14 mouse cellular contexts compared by ENCODE assay signal in genomic region chr8:72642885-72643284, GRCm38 (mm10). TPM values are rescaled to one million over a fixed set of nuclear protein-coding genes. Genes with fewer than 3 reads are reported as not detected.
DNase-seq lines count a peak whose midpoint lies in the region; ATAC-seq and TF ChIP-seq lines count a peak whose summit lies in the region.
"Had no signal": no experiment of that assay in that cellular context is flagged by ENCODE, and none has a peak within 500 bp of the region (broad histone marks: within the 10 kb centered on the region; RNA-seq: fewer than 3 reads in every experiment).

No protein-coding gene starts in this region.

- 94% methylated on average over 1 of the region's 1 CpGs for WGBS in intestine, postnatal 0 days
- WGBS in intestine, embryonic 16.5 days = 86% methylated on average over 1 of the region's 1 CpGs
- 89% methylated on average over 1 of the region's 1 CpGs for WGBS in embryonic facial prominence, embryonic 13.5 days
- WGBS in thymus, adult 2 months = 100% methylated on average over 1 of the region's 1 CpGs

- H3K9me3 ChIP-seq in intestine, postnatal 0 days (ENCODE audit: control insufficient read depth) = no peaks in the 10 kb centered on the region
- no peaks in the 10 kb centered on the region for H3K9me3 ChIP-seq in intestine, embryonic 16.5 days (ENCODE audit: control insufficient read depth, low read length)
- H3K9me3 ChIP-seq in embryonic facial prominence, embryonic 13.5 days = no peaks in the 10 kb centered on the region

- H3K27ac ChIP-seq in intestine, postnatal 0 days (ENCODE audit: low read depth, low read length) = no peak overlapping the region
- H3K27ac ChIP-seq in intestine, embryonic 16.5 days (ENCODE audit: low read length) = no peak overlapping the region
- H3K27ac ChIP-seq in embryonic facial prominence, embryonic 13.5 days = no peak overlapping the region
- H3K27ac ChIP-seq in thymus, adult 2 months (ENCODE audit: control insufficient read depth, insufficient read depth, low read length) = no peak overlapping the region

- no peak overlapping the region for H3K4me3 ChIP-seq in intestine, postnatal 0 days (ENCODE audit: low read depth, low read length)
- no peak overlapping the region for H3K4me3 ChIP-seq in intestine, embryonic 16.5 days (ENCODE audit: low read length)
- no peak overlapping the region for H3K4me3 ChIP-seq in embryonic facial prominence, embryonic 13.5 days
- H3K4me3 ChIP-seq in thymus, adult 2 months (ENCODE audit: control insufficient read depth, insufficient read depth, low read length) = no peak overlapping the region

- TF ChIP-seq CTCF in intestine, postnatal 0 days (IDR thresholded peaks at IDR 0.05; ENCODE audit: low read depth) = no peak
- no peak for TF ChIP-seq CTCF in Patski (IDR thresholded peaks at IDR 0.05)
- no peak for TF ChIP-seq CTCF in thymus, adult 2 months (IDR thresholded peaks at IDR 0.05; ENCODE audit: borderline replicate concordance, control insufficient read depth, extremely low read depth, insufficient read depth, low read length, poor library complexity)

- H3K36me3 ChIP-seq in intestine, postnatal 0 days (ENCODE audit: control insufficient read depth, insufficient read depth) = no peaks in the 10 kb centered on the region
- H3K36me3 ChIP-seq in intestine, embryonic 16.5 days (ENCODE audit: control insufficient read depth, insufficient read depth, low read length) = no peaks in the 10 kb centered on the region
- H3K36me3 ChIP-seq in embryonic facial prominence, embryonic 13.5 days = no peaks in the 10 kb centered on the region
- no peaks in the 10 kb centered on the region for H3K36me3 ChIP-seq in thymus, adult 2 months (ENCODE audit: control insufficient read depth, insufficient read depth, low read length)
- H3K36me3 ChIP-seq: G1E had no signal

- no peak for DNase-seq in Patski (ENCODE audit: low read depth, low spot score)
- DNase-seq in thymus, adult 2 months = no peak
- no peak for DNase-seq in thymus, postnatal 10 days (ENCODE audit: low spot score in 2 of 2)
- no peak for DNase-seq in heart, adult 8-10 months (ENCODE audit: low spot score)
- DNase-seq: adrenal gland, postnatal 14 days; cerebellum, adult 18-20 months; heart, postnatal 4 days; kidney, postnatal 36 days; thymus, postnatal 4 days had no signal

- POLR2A ChIA-PET in Patski (lab: Charles Lee) = interaction anchor here (0.7 kb wide), 1 partner anchor 159 kb away, joined by 4 read pairs; no protein-coding TSS in a partner anchor

- H3K27me3 ChIP-seq in intestine, postnatal 0 days (replicated peaks; ENCODE audit: control insufficient read depth, insufficient read depth, low read length) = no peaks in the 10 kb centered on the region
- no peaks in the 10 kb centered on the region for H3K27me3 ChIP-seq in intestine, embryonic 16.5 days (replicated peaks; ENCODE audit: control insufficient read depth, insufficient read depth, low read length)
- no peaks in the 10 kb centered on the region for H3K27me3 ChIP-seq in Patski
- H3K27me3 ChIP-seq in embryonic facial prominence, embryonic 13.5 days = no peaks in the 10 kb centered on the region
- H3K27me3 ChIP-seq in thymus, adult 2 months (ENCODE audit: control insufficient read depth, insufficient read depth, low read length) = no peaks in the 10 kb centered on the region

- CTCF ChIA-PET in Patski (lab: Charles Lee) = interaction anchor here (1.2 kb wide), 2 partner anchors 50 to 54 kb away, joined by 4 read pairs; no protein-coding TSS in a partner anchor

- no peaks in the 10 kb centered on the region for H3K4me1 ChIP-seq in intestine, postnatal 0 days (replicated peaks; ENCODE audit: control insufficient read depth, insufficient read depth, low read length)
- H3K4me1 ChIP-seq in intestine, embryonic 16.5 days (ENCODE audit: control insufficient read depth, insufficient read depth, low read length) = no peaks in the 10 kb centered on the region
- 0 out of 2 replicates have a peak, but pooled peaks cover 6% of the 10 kb centered on the region for H3K4me1 ChIP-seq in embryonic facial prominence, embryonic 13.5 days
- peaks cover 25% of the 10 kb centered on the region for H3K4me1 ChIP-seq in thymus, adult 2 months (replicated peaks; ENCODE audit: control insufficient read depth, insufficient read depth, low read length)

- TF ChIP-seq POLR2A in thymus, adult 2 months (IDR thresholded peaks at IDR 0.05; ENCODE audit: control insufficient read depth, extremely low read depth, insufficient read depth, low read length, poor library complexity) = no peak

- no peak overlapping the region for H3K4me2 ChIP-seq in intestine, postnatal 0 days (replicated peaks; ENCODE audit: low read depth)
- no peak overlapping the region for H3K4me2 ChIP-seq in intestine, embryonic 16.5 days (ENCODE audit: low read depth, low read length)
- no peak overlapping the region for H3K4me2 ChIP-seq in embryonic facial prominence, embryonic 13.5 days

- peak; percentile 38; the same call in 1 of the 2 replicates for ATAC-seq in intestine, postnatal 0 days
- ATAC-seq in intestine, embryonic 16.5 days = no peak
- ATAC-seq in Patski = peak; percentile 21
- ATAC-seq in embryonic facial prominence, embryonic 13.5 days (ENCODE audit: insufficient number of reproducible peaks, insufficient read depth, low FRiP score, low TSS enrichment, low read depth) = 0 out of 2 replicates have a peak, but pooled peaks have one; percentile 43
- peak; percentile 45 for ATAC-seq in megakaryocyte progenitor cell, adult 5-6 weeks (replicated peaks; ENCODE audit: poor library complexity)

- in situ Hi-C loops in Patski (cut with MboI; ENCODE audit: low pct_unique_long_range_greater_than_20kb) = no loop called here

- no peak overlapping the region for H3K9ac ChIP-seq in intestine, postnatal 0 days (ENCODE audit: low read depth, low read length)
- H3K9ac ChIP-seq in intestine, embryonic 16.5 days (ENCODE audit: low read depth, low read length) = no peak overlapping the region
- no peak overlapping the region for H3K9ac ChIP-seq in embryonic facial prominence, embryonic 13.5 days

RNA-seq across cellular contexts. Expression of gene Nwd1, which starts 3.6 kb away (rescaled TPM):
- 0.03 and 0.07 TPM in 2 replicates for polyA plus RNA-seq in intestine, postnatal 0 days (2015; fragmentation: Nextera tagmentation; extraction: Ambion mirVana)
- polyA plus RNA-seq in intestine, embryonic 16.5 days (2015; fragmentation: Nextera tagmentation; extraction: Ambion mirVana) = 0.09 and 0.12 TPM in 2 replicates
- polyA plus RNA-seq in Patski (2021) = 0.05 TPM
- 0.10 and 0.22 TPM in 2 replicates for polyA plus RNA-seq in embryonic facial prominence, embryonic 13.5 days (2015; fragmentation: Nextera tagmentation; extraction: Ambion mirVana)
- total RNA-seq in megakaryocyte progenitor cell, adult 5-6 weeks (2015) = 3.1 and 4.7 TPM in 2 replicates
- 4.0 and 5.4 TPM in 2 replicates for total RNA-seq in megakaryocyte progenitor cell, adult 5-6 weeks (2017)
- polyA plus RNA-seq in thymus, adult 2 months (2012; rRNA removed) = 25.2 and 30.3 TPM in 2 replicates
- under 1 TPM; 0.31 to 0.79 (median 0.46) TPM for total RNA-seq in heart, adult 8-10 months (2022)

Comparison
In these comparisons a context has a peak if more than half of its experiments do, and no peak if none do; other contexts are left out.
1. RNA of gene Nwd1, which starts 3.6 kb away (polyA plus RNA-seq): 25.2 to 30.3 TPM in thymus, adult 2 months; 0.09 to 0.12 TPM in intestine, embryonic 16.5 days, 0.10 to 0.22 TPM in embryonic facial prominence, embryonic 13.5 days, 0.03 to 0.07 TPM in intestine, postnatal 0 days and 0.05 TPM in Patski (single experiment); every median in the first group is over 10 times any median in the second.